Mouse (Mus musculus): ENCODE results near the gene Ly9. TPM values are rescaled to one million over a fixed set of nuclear protein-coding genes. Genes with fewer than 3 reads are reported as not detected.

Gene Ly9
- polyA plus RNA-seq, 1 experiment from 2014 or later = 0.73 TPM

- Histone ChIP-seq H3K27me3 (no peaks in the 10 kb centered on the region), H3K9me3 (no peaks in the 10 kb centered on the region), H3K36me3 (no peaks in the 10 kb centered on the region), H3K4me1 (no peaks in the 10 kb centered on the region), H3K9ac (no peak overlapping the region), H3K27ac (no peak overlapping the region), H3K4me2 (no peak overlapping the region), H3K4me3 (no peak overlapping the region)
- ATAC-seq (ENCODE audit: insufficient number of reproducible peaks, low FRiP score, low TSS enrichment, low read depth) = no peak
- WGBS = 87% methylated on average over 2 of the region's 2 CpGs
Observed at GRCm38 (mm10) chr1:171552230-171552629, 55.0 kb downstream of the Ly9 start.

GRCm38 (mm10) chr1:171551326-171551725 is 55.9 kb downstream of the Ly9 start:
- H3K27ac ChIP-seq = no peak overlapping the region
- H3K4me2 ChIP-seq = no peak overlapping the region
- H3K36me3 ChIP-seq = no peaks in the 10 kb centered on the region
- H3K9ac ChIP-seq = no peak overlapping the region
- no peaks in the 10 kb centered on the region for H3K4me1 ChIP-seq
- H3K27me3 ChIP-seq = no peaks in the 10 kb centered on the region
- H3K9me3 ChIP-seq = no peaks in the 10 kb centered on the region
- ATAC-seq (ENCODE audit: insufficient number of reproducible peaks, low FRiP score, low TSS enrichment, low read depth) = no peak
- 73% methylated on average over 7 of the region's 7 CpGs for WGBS
- H3K4me3 ChIP-seq = no peak overlapping the region

GRCm38 (mm10) chr1:171540694-171541093 is 66.5 kb downstream of the Ly9 start:
- Histone ChIP-seq H3K4me1 (no peaks in the 10 kb centered on the region), H3K36me3 (no peaks in the 10 kb centered on the region), H3K27ac (no peak overlapping the region), H3K4me2 (no peak overlapping the region), H3K9me3 (no peaks in the 10 kb centered on the region), H3K4me3 (no peak overlapping the region), H3K27me3 (no peaks in the 10 kb centered on the region), H3K9ac (no peak overlapping the region)
- WGBS = 82% methylated on average over 1 of the region's 1 CpGs
- no peak for ATAC-seq (ENCODE audit: insufficient number of reproducible peaks, low FRiP score, low TSS enrichment, low read depth)

Small RNAs within 50 kb of the gene (microRNA-seq; reads per million reads assigned to microRNA genes)
- not detected for gene Mir7683

Other genes with a start within 250 kb of the Ly9 start
- gene Klhdc9, start 246.6 kb downstream of the Ly9 start, polyA plus RNA-seq (2015; fragmentation: Nextera tagmentation; extraction: Ambion mirVana) = 1.5 TPM in 2 replicates
- 56.3 and 61.5 TPM in 2 replicates for gene Nectin4, start 237.3 kb downstream of the Ly9 start, polyA plus RNA-seq (2015; fragmentation: Nextera tagmentation; extraction: Ambion mirVana)
- gene Arhgap30, start 218.5 kb downstream of the Ly9 start, polyA plus RNA-seq (2015; fragmentation: Nextera tagmentation; extraction: Ambion mirVana) = 2.9 and 3.2 TPM in 2 replicates
- gene Usf1, start 196.1 kb downstream of the Ly9 start, polyA plus RNA-seq (2015; fragmentation: Nextera tagmentation; extraction: Ambion mirVana) = 71.1 and 75.8 TPM in 2 replicates
- gene Tstd1, start 188.5 kb downstream of the Ly9 start, polyA plus RNA-seq (2015; fragmentation: Nextera tagmentation; extraction: Ambion mirVana) = 5.2 and 8.5 TPM in 2 replicates
- 68.3 and 70.6 TPM in 2 replicates for gene F11r, start 169.9 kb downstream of the Ly9 start, polyA plus RNA-seq (2015; fragmentation: Nextera tagmentation; extraction: Ambion mirVana)
- gene Alyref2, start 103.9 kb downstream of the Ly9 start, polyA plus RNA-seq (2015; fragmentation: Nextera tagmentation; extraction: Ambion mirVana) = 17.3 and 21.1 TPM in 2 replicates
- gene Itln1, start 72.1 kb downstream of the Ly9 start, polyA plus RNA-seq (2015; fragmentation: Nextera tagmentation; extraction: Ambion mirVana) = not detected in 2 replicates
- gene Cd244a, start 48.2 kb downstream of the Ly9 start, polyA plus RNA-seq (2015; fragmentation: Nextera tagmentation; extraction: Ambion mirVana) = 0.08 and 0.12 TPM in 2 replicates
- gene Slamf7, start 45.6 kb upstream of the Ly9 start, polyA plus RNA-seq (2015; fragmentation: Nextera tagmentation; extraction: Ambion mirVana) = 0.13 and 0.20 TPM in 2 replicates
- gene Cd48, start 74.6 kb upstream of the Ly9 start, polyA plus RNA-seq (2015; fragmentation: Nextera tagmentation; extraction: Ambion mirVana) = 4.8 and 5.2 TPM in 2 replicates
- gene Slamf1, start 159.7 kb upstream of the Ly9 start, polyA plus RNA-seq (2015; fragmentation: Nextera tagmentation; extraction: Ambion mirVana) = 0.07 and 0.19 TPM in 2 replicates
- 1.7 and 2.0 TPM in 2 replicates for gene Cd84, start 232.3 kb upstream of the Ly9 start, polyA plus RNA-seq (2015; fragmentation: Nextera tagmentation; extraction: Ambion mirVana)

All from limb, embryonic 15.5 days (tissue).